Mouse (Mus musculus) thymus, postnatal 10 days (tissue): ENCODE measurements at regions not wholly inside any gene's neighbourhood (a gene's known extent, or its start where the extent isn't known, plus 50 kb on each side); places are given as distances from the start of the nearest gene placed in this dataset.
A peak's percentile ranks its signal among the peaks of the same experiment; 100 is the strongest.
"Not testable (repeated sequence)": the region's sequence is repeated elsewhere in the genome, so short reads cannot be mapped to it uniquely, and the experiment has no call there.

ENCODE experiments used
- DNase-seq, 2 experiments: peaks; one replicate each; pipeline ENCODE4 v3.0.0; 2021; ENCODE audit warnings: low spot score in 2 of 2

- no peak for DNase-seq
These were observed 706.4 kb upstream of the Rag2 start for GRCm38 (mm10) chr2:100918122-100918521.

DNA sequence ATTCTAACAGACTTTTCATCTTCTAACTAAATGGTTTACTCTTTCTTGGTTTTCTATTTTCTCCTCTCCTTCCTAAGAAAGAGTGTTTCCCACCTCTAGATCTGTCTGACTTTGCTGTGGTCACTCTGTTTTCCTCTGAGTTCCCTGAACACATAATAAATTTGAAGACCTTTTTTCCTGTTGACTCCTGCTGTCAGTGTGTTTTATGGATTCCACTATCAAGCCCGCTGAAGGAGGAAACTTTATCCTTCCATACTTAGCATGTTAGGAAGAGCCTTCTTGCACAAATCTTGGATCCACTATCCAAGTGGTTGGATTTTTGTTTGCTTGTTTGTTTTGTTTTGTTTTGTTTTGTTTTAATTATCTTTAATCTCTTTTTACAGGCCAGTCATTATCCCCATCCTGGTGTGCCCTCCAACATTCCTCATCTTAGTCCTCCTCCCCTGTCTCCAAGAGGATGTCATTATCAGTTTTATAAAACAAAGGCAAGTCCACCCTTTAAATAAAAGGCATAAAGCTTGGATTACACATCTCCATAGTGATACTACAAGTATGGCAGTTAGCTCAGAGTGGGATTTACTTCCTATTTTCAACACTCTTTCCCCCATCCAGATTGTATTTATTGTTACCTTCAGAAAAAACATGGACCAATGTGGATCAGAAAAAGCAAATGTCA, 704.8 kb upstream of the Rag2 start:
- DNase-seq: no peak

- not testable (repeated sequence) for DNase-seq
These were observed 675.9 kb upstream of the Rag2 start for GRCm38 (mm10) chr2:100948632-100949031.

GRCm38 (mm10) chr2:100959412-100959811, 665.1 kb upstream of the Rag2 start:
- no peak for DNase-seq

DNA sequence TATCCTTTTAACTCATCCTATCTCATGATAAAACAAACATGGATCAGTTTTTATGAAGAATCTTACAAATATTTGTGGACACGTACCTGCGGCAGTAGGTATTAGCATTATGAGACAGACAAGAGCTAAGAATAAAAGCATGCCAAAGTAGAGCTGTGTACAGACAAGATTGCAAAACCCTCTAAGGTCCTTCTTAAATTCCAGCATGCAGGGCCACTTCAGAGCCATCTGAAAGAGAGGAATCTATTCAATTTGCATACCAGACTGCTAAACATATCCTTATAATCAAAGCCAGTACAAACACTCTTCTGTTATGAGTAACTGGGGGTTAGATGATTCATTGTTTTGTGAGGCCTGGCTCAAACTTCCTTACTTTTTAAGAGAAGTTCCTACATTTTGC, 659.9 kb upstream of the Rag2 start:
- no peak for DNase-seq

- DNase-seq: no peak
These were observed 647.3 kb upstream of the Rag2 start for GRCm38 (mm10) chr2:100977202-100977601.

DNA sequence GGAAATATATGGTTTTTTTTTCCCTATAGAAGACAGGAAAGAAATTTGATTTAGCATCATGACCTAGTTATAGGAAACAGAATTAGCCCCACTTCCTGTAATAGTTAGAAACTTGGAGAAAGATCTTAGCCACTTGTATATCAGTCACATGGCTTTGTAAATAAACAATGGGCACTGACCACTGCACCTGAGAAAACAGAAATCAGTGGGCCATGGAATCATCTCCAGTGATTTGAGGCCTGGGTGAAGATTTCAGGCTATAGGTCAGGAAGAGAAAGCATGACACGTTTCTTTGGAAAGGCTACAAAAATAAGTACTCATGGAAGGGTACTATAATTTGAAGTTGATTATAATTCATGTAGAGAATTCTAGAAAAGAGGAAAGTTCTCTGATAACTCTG, 642.2 kb upstream of the Rag2 start:
- DNase-seq: no peak

DNA sequence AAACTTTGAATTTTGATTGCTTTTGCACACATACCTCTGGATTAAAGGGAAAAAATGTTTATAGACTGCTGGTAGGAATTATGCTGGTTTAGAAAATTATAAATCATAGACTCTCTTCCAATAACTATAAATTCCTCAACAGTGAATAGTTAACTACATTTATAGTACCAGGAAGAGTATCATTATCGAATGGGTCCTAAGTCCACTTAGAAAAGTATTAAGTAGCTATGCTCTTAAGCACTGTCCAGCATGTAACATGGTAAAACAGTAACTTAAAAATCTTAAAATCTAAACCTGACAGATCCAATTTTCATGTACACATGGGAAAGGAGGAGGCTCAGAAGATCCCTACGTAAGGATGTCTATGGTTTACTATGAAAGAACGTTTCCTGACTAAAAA, 609.2 kb upstream of the Rag2 start:
- DNase-seq: no peak

DNA sequence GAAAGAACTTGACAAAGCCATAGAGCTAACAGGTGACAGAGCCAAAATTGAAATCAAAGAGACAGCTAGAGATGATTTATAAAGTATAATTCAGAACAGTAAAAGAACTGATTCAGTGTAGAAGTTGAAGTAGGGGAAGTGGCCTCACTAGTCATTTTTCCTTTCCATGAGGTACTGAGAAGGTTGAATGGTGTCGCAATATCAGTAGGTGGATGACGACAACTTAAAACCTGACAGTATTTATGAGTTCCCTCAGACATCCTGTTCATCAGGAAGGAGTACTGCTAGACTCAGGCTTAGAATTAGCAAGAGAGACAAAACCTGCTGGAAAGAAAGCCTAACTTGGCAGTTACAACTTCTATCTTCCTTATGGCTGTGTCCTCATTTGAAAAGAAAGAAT, 605.1 kb upstream of the Rag2 start:
- DNase-seq: no peak

- no peak for DNase-seq
These were observed 603.0 kb upstream of the Rag2 start for GRCm38 (mm10) chr2:101021515-101021914.

- no peak for DNase-seq
These were observed 581.5 kb upstream of the Rag2 start for GRCm38 (mm10) chr2:101043050-101043449.

DNA sequence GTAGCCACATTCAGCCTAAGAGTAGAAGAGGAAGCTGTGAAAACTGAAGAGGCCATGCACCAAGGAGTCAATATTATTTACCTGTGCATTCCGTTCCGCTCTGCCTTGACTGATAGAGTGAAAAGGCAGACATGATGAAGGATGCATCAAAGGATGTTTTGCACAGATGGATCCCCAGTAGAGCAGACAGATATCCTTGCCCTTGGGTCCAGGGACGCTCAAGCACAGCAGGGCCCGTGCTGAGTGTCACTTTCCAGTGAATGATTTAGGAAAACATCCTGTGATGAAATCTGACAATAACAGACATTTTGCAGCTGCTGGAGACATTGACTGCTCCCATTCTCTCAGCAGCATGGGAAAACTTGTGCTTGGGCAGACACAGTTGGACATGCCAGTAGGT, 561.6 kb upstream of the Rag2 start:
- no peak for DNase-seq

DNA sequence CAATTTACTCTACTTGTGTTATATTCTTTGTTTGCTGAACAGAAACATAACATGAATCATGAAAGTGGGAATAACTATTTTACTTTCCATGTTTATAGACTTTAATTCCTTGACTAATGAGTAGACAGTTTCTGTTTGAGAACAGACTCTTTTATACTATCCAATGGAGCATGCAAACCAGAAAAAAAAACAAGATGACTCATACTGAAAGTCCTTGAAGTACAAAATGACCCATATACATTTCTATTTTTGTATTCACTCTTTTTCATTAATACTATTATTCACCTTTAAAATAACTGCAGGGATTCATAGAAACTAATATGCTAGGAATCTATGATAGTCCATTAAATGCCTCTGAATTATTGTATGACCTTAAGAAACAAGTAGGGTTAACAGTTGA, 549.5 kb upstream of the Rag2 start:
- no peak for DNase-seq

GRCm38 (mm10) chr2:101080231-101080630, 544.3 kb upstream of the Rag2 start:
- no peak for DNase-seq

GRCm38 (mm10) chr2:101083813-101084212, 540.7 kb upstream of the Rag2 start:
- DNase-seq: no peak

GRCm38 (mm10) chr2:101084648-101085047, 539.9 kb upstream of the Rag2 start:
- no peak for DNase-seq

- no peak for DNase-seq
These were observed 517.2 kb upstream of the Rag2 start for GRCm38 (mm10) chr2:101107183-101107872.

DNA sequence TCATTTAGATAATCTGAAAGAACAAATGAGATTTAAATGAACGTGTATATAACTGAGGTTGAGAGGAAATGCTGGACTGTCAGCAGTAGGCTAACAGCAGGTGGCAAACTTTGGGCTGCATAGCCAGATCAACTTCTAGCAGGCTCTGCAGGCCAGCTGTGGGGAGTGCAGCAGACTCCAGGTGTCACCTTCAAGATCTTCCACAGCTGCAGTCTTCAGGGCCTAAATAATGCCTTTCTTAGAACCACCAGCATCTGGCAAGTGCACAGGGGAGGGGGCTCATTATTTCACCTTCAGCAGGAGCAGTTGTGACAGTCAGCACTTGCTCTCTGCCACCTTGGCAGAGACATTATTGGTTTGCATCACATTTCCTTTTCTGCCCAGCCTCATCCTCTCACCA, 487.7 kb upstream of the Rag2 start:
- no peak for DNase-seq

DNA sequence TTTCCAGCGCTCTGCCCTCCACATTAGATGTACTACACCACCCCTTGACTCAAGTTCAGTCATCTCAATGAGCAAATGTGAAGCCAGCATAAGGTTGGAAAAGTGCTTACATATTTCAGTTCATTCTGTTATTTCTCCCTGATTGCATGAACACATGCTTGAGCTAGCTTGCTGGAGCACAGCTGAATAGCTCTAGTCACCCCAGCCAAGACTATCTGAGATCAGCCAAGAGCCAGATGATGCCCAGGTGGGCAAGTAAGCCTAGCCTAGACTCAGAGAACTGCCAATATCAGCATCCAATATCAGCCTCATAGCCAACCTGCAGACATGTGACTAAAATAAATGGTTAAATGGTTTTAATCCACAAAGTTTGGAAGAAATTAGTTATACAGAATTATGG, 484.6 kb upstream of the Rag2 start:
- no peak for DNase-seq

- DNase-seq: no peak
These were observed 467.7 kb upstream of the Rag2 start for GRCm38 (mm10) chr2:101156755-101157271.

GRCm38 (mm10) chr2:101159276-101159675, 465.2 kb upstream of the Rag2 start:
- DNase-seq: peak in 1 of 2 experiments; percentile 5

DNA sequence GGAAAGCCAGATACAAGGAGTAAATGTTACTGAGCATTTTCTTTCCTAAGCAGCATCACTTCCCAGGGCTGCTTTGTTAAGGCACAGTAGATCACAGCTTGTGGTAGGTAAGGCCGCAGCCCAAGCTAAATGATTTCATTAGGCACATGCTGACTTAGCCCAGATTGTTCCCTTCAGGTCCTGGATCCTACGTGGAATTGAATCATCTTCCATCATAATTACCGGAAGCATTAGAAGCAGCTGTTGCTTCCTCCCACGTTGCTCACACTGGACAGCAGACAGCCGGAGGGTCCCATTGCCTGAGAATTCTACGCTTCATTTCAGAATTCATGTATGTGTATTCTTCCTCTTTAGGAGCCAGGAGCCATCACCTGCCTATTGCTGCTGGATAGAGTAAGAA, 458.6 kb upstream of the Rag2 start:
- DNase-seq: no peak

DNA sequence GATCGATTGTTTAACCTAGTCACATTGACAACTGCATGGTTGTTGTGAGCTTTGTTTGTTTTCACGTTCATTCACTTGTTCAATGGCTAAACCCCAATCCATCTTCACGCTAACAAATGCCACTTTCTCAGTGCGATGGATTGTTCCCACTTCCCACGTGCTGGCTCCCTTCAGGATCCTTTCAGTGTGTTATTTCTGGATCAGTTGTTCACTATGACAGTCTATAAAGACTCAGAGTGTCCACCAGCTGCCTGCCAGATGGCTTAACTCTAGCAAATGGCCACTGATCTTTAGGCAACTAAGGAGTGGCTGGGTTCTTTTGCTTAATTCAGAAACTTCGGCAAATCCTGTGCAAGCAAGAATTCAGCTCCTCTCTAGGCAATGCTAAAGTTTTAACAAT, 451.7 kb upstream of the Rag2 start:
- no peak for DNase-seq
